Mouse (Mus musculus) G1E (cell line): ENCODE measurements around the gene Fam222b.

ENCODE experiments used
- CTCF ChIP-seq: IDR thresholded peaks from 2 replicates; pipeline ENCODE4 v1.5.1; 2012; ENCODE audit warnings: low read depth, low read length, inconsistent platforms, mixed read lengths
- GATA1 ChIP-seq: IDR thresholded peaks from 2 replicates; pipeline ENCODE4 v1.6.1; 2012; ENCODE audit warnings: borderline replicate concordance, low read length, inconsistent platforms, mixed read lengths
- POLR2AphosphoS5 ChIP-seq: IDR thresholded peaks from 2 replicates; pipeline ENCODE4 v1.6.1; 2012; ENCODE audit warnings: low read depth, low read length, inconsistent platforms; ENCODE audit not compliant: insufficient replicate concordance
- TAL1 ChIP-seq: conservative IDR thresholded peaks from 2 replicates; pipeline ENCODE4 v1.6.1; 2012; ENCODE audit warnings: low read depth, low read length, inconsistent platforms, mixed read lengths

DNA sequence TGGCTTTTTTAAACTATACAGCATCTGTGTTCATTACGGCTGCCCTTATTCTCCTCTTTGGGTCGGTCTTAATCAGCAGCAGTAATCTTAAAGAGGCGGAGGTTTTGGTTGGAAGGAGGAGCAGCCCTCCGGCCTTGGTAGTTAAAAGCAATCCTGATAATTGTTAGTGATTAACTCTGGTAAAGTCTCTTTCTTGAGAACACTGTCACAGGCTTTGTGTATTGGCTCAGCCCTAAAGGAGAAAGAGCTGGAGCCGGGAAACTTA, 21.6 kb downstream of the Fam222b start:
- TF ChIP-seq CTCF (no peak), GATA1 (no peak), TAL1 (no peak), POLR2AphosphoS5 (no peak)
